Mouse (Mus musculus) kidney, postnatal 0 days (tissue): ENCODE results near the gene Btbd1. TPM values are rescaled to one million over a fixed set of nuclear protein-coding genes. Genes with fewer than 3 reads are reported as not detected.
"Not testable (repeated sequence)": the region's sequence is repeated elsewhere in the genome, so short reads cannot be mapped to it uniquely, and the experiment has no call there.

Experiments used
- ATAC-seq: fragments of 200-750 bp; cut with Nextera tagmentation; replicated peaks from 2 replicates; pipeline ENCODE4 v1.8.0; 2017; ENCODE audit warnings: low read depth, moderate number of reproducible peaks, moderate TSS enrichment, moderate library complexity; ENCODE audit not compliant: low FRiP score
- DNase-seq: peaks from one replicate; pipeline ENCODE4 v3.0.0-alpha.2; 2016; ENCODE audit warnings: low spot score
- H3K27ac ChIP-seq: fragments of 300-500 bp; sonication (generic); 2 replicates; pipeline ENCODE4 v1.5.1; 2014; ENCODE audit warnings: mild to moderate bottlenecking
- H3K27me3 ChIP-seq: fragments of 300-500 bp; sonication (generic); 2 replicates; pipeline ENCODE4 v1.6.1; 2014; ENCODE audit warnings: low read length, mixed read lengths; ENCODE audit not compliant: insufficient read depth
- H3K36me3 ChIP-seq: fragments of 300-500 bp; sonication (generic); 2 replicates; pipeline ENCODE4 v1.6.1; 2014; ENCODE audit warnings: low read length, mixed read lengths; ENCODE audit not compliant: insufficient read depth
- H3K4me1 ChIP-seq: fragments of 300-500 bp; sonication (generic); replicated peaks from 2 replicates; pipeline ENCODE4 v1.6.1; 2014; ENCODE audit warnings: antibody characterized with exemption, low read length, mixed read lengths; ENCODE audit not compliant: insufficient read depth
- H3K4me2 ChIP-seq: fragments of 300-500 bp; sonication (generic); 2 replicates; pipeline ENCODE4 v1.6.1; 2014; ENCODE audit warnings: mild to moderate bottlenecking, low read length, moderate library complexity, mixed read lengths
- H3K4me3 ChIP-seq: fragments of 300-500 bp; sonication (generic); replicated peaks from 2 replicates; pipeline ENCODE4 v1.5.1; 2014; ENCODE audit warnings: low read depth, low read length
- H3K9ac ChIP-seq: fragments of 300-500 bp; sonication (generic); 2 replicates; pipeline ENCODE4 v1.6.1; 2014; ENCODE audit warnings: low read depth, low read length
- H3K9me3 ChIP-seq: fragments of 300-500 bp; sonication (generic); replicated peaks from 2 replicates; pipeline ENCODE4 v1.6.1; 2016; ENCODE audit warnings: low read length, inconsistent platforms, mixed read lengths
- CTCF ChIP-seq: IDR thresholded peaks from 2 replicates; pipeline ENCODE4 v1.5.1; 2016; ENCODE audit warnings: antibody characterized with exemption, low read depth, mild to moderate bottlenecking, moderate library complexity
- whole genome bisulfite sequencing: fragments of 180-500 bp; shearing (Covaris S2); extraction: QIAGEN DNeasy Blood & Tissue Kit; methylation state at CpG from one replicate; pipeline ENCODE4 v1.1.7; 2014; 5-methylcytosine and 5-hydroxymethylcytosine counted together
- polyA plus RNA-seq: library from polyadenylated mRNA; unstranded; fragments of >200 nt; fragmentation: Nextera tagmentation; extraction: Ambion mirVana; gene quantifications from 2 replicates; pipeline ENCODE4 v1.2.1, GENCODE M21; 2015

Gene Btbd1
- polyA plus RNA-seq, 1 experiment from 2014 or later = 76.5 TPM

DNA sequence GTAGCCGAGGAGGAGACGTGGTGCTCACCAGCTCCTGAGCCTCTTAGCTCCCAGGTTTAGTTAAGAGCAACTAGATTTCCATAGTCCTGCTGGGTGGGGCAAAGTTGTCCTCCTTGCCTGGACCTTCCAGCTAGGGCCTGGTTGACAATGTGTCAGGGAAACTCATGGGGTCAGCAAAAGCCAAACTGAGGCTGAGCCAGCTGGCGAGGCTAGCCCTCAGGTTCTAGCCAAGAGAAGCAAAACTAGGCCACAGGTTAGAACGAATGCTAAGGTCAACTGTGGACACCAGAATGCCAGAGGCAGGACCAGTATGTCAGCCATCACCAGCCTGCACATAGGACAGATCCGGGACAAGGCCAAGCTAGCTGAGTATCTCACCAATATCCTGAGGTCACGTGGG is 12.2 kb upstream of the Btbd1 start:
- 87% methylated on average over 6 of the region's 6 CpGs for WGBS
- no peaks in the 10 kb centered on the region for H3K27me3 ChIP-seq
- no peaks in the 10 kb centered on the region for H3K9me3 ChIP-seq
- no peaks in the 10 kb centered on the region for H3K36me3 ChIP-seq
- no peak for TF ChIP-seq CTCF
- no peak for DNase-seq
- H3K27ac ChIP-seq = no peak overlapping the region
- no peak overlapping the region for H3K9ac ChIP-seq
- H3K4me3 ChIP-seq = no peak overlapping the region
- H3K4me2 ChIP-seq = no peak overlapping the region
- no peak for ATAC-seq
- H3K4me1 ChIP-seq = no peaks in the 10 kb centered on the region

DNA sequence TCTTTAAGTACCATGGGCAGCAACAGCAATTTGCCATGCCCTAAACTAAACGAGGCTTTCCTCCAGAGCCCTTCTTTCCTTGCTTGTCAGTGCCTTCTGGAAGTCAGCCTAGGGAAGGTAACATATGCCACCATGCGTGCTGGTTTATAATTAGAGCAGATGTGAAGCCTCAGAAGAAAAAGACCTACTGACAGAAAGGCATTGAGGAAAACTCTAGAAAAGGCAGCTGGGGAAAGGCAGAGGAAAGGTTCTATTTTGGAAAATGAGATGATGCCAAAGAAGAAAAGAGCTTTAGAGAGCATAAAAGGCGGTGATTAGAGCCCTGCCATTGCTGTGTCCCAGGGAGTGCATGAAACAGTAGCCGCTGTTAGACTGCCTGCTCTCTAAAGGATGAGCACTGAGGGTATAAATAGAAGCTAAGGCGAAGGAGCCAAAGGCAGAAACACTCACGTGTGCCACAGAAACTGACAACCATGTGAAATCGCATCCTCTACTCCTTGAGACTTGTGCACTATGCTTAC is 11.5 kb upstream of the Btbd1 start:
- Histone ChIP-seq H3K4me2 (no peak overlapping the region), H3K9ac (no peak overlapping the region), H3K27me3 (no peaks in the 10 kb centered on the region), H3K4me1 (no peaks in the 10 kb centered on the region), H3K9me3 (no peaks in the 10 kb centered on the region), H3K27ac (no peak overlapping the region), H3K4me3 (no peak overlapping the region), H3K36me3 (no peaks in the 10 kb centered on the region)
- no peak for TF ChIP-seq CTCF
- ATAC-seq = no peak
- WGBS = 55% methylated on average over 7 of the region's 7 CpGs
- no peak for DNase-seq

DNA sequence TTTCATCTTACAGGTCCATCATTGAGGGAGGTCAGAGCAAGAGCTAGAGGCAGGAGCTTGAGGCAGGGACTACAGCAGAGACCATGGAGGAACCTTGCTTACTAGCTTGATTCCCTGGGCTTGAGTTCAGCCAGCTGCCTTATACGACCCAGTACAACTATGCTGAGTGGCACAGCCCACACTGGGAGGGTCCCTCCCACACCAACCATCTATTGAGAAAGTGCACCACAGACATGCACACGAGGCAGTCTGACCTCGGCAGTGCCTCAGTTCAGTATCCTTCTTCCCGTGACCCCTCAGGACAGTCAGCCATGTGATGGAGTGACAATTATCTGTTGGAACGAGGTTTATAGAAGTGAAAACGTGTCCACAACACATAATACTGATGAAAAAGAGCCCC is 10.5 kb upstream of the Btbd1 start:
- TF ChIP-seq CTCF = no peak
- H3K4me1 ChIP-seq = no peaks in the 10 kb centered on the region
- H3K36me3 ChIP-seq = no peaks in the 10 kb centered on the region
- DNase-seq = no peak
- H3K27me3 ChIP-seq = no peaks in the 10 kb centered on the region
- H3K27ac ChIP-seq = no peak overlapping the region
- H3K4me3 ChIP-seq = no peak overlapping the region
- H3K4me2 ChIP-seq = no peak overlapping the region
- no peaks in the 10 kb centered on the region for H3K9me3 ChIP-seq
- 35% methylated on average over 6 of the region's 6 CpGs for WGBS
- no peak overlapping the region for H3K9ac ChIP-seq
- no peak for ATAC-seq

DNA sequence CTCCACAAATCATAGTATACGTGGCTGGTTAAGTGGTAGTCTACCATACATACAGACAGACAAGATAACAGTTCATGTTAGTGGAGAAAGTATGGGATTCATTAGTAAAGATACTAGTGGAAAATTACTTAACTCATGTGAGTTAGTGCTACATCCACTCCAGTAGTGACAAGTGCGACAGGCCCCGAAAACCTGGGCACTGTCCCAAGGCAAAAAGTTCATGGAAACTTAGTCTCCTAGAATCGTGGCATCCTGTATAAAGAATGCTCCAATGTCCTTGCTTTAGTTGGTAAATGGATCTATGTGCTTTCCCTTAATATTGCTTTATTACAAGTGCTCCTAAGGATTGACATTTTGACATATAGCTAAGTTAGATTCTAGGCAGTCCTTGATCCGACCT is 8.5 kb upstream of the Btbd1 start:
- not testable (repeated sequence) for H3K27ac ChIP-seq, ATAC-seq, DNase-seq, H3K4me2 ChIP-seq, H3K9ac ChIP-seq, H3K4me3 ChIP-seq, H3K4me1 ChIP-seq, H3K9me3 ChIP-seq, H3K36me3 ChIP-seq, H3K27me3 ChIP-seq
- 77% methylated on average over 5 of the region's 5 CpGs for WGBS

DNA sequence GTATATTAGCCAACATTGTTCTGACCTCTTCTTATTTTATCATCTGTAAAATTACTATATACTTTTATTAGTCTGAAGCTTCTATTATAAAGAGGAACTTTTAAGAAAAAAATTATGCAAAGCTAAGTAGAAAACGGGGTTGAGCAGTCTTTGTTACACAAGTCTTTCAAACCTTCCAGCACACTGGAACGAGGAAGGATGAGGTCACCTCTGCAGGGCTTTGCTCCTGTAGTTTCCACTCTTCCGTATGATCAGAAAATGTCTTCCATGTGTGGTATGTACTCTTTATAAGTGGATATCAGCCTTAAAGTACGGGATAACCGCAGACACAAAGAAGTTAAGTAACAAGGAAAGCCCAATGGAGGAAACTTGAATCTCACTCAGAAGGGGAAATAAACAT is 6.2 kb upstream of the Btbd1 start:
- no peaks in the 10 kb centered on the region for H3K27me3 ChIP-seq
- H3K9me3 ChIP-seq = no peaks in the 10 kb centered on the region
- TF ChIP-seq CTCF = no peak
- DNase-seq (no peak), ATAC-seq (no peak)
- no peaks in the 10 kb centered on the region for H3K4me1 ChIP-seq
- no peak overlapping the region for H3K27ac ChIP-seq
- H3K9ac ChIP-seq = no peak overlapping the region
- H3K4me2 ChIP-seq = no peak overlapping the region
- no peak overlapping the region for H3K4me3 ChIP-seq
- H3K36me3 ChIP-seq = no peaks in the 10 kb centered on the region
- WGBS = 90% methylated on average over 5 of the region's 5 CpGs

DNA sequence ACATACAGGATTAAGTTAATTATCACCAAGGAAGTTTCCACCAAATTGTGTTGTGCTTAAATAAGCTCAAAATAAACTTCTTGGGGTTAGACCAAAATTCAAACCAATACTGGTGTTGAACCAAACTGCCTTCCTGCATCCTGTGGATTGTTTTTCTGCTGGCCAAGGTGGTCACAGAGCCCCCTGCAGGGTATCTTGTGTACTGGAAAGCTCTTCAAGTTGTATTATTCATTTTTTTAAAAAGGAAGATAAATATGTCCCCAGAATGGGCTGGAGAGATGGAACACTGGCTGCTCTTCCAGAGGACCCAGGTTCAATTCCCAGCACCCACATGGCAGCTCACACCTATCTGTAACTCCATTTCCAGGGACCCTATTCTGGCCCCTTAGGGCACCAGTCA is 5.6 kb upstream of the Btbd1 start:
- no peak for ATAC-seq

DNA sequence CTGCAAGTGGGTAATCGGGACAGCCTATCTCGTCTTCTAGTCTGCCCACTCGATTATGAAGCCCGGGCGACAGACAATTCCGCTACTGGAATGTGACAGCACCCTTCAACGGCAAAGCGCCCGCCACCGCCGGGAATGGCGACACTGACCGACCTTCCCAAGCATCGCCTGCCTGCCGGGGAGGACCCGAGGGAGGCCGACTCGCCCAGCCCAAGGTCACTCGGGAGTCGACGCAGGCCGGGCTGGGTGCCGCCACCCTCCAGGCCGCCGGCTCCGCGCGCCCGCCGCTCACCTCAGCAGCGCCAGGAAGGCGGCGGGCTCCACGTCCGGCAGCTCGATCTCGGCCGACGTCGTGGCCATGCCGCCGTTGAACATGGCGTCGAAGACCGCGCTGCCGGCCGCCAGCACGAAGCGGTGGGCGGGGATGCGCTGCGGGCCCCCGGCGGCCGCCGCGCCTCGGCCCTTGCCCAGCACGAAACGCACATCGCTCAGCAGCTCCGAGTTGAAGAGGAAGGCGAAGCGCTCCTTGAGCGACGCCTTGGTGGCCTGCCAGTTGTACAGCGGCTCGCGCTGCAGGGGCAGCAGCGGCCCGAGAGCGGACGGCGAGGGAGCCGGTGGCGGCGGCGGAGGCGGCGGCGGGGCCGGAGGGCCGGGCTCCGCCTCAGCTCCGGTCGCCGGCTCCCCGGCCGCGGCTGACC is 401 bp downstream of the Btbd1 start:
- Histone ChIP-seq H3K4me2 (peak overlapping the region; percentile 86), H3K9me3 (no peaks in the 10 kb centered on the region), H3K27ac (peak overlapping the region; percentile 94), H3K4me3 (peak overlapping the region; percentile 85), H3K4me1 (peaks cover 23% of the 10 kb centered on the region), H3K27me3 (no peaks in the 10 kb centered on the region), H3K36me3 (no peaks in the 10 kb centered on the region), H3K9ac (peak overlapping the region; percentile 89)
- DNase-seq (peak; percentile 44), ATAC-seq (peak; percentile 67)
- WGBS = under 1% methylated on average over 79 of the region's 91 CpGs
- no peak for TF ChIP-seq CTCF

More for the DNA sequence above, 5.6 kb upstream of the Btbd1 start:
- Histone ChIP-seq H3K4me3 (no peak overlapping the region), H3K4me2 (no peak overlapping the region), H3K4me1 (no peaks in the 10 kb centered on the region), H3K27me3 (no peaks in the 10 kb centered on the region), H3K27ac (no peak overlapping the region), H3K9me3 (no peaks in the 10 kb centered on the region), H3K36me3 (no peaks in the 10 kb centered on the region), H3K9ac (no peak overlapping the region)
- TF ChIP-seq CTCF = 0 out of 2 replicates have a peak, but pooled peaks have one; percentile 37
- no peak for DNase-seq
